Mouse (Mus musculus): ENCODE results near the gene Cyp2c54. TPM values are rescaled to one million over a fixed set of nuclear protein-coding genes. Genes with fewer than 3 reads are reported as not detected.
"Not testable (repeated sequence)": the region's sequence is repeated elsewhere in the genome, so short reads cannot be mapped to it uniquely, and the experiment has no call there.

Cyp2c54 gene
- not detected for polyA plus RNA-seq (2017; shearing (Covaris generic))

- ATAC-seq: no peak
Measured at GRCm38 (mm10) chr19:40073701-40074100, at the start of gene Cyp2c54. Cyp2c54 (minus strand) TSS chr19:40073827.

- not testable (repeated sequence) for ATAC-seq
Measured at GRCm38 (mm10) chr19:40119624-40120023, 46.0 kb upstream of the Cyp2c54 start.

- no peak for ATAC-seq
Measured at GRCm38 (mm10) chr19:40091111-40091510, 17.5 kb upstream of the Cyp2c54 start.

GRCm38 (mm10) chr19:40089421-40089820 lies 15.8 kb upstream of the Cyp2c54 start, which contains the start of gene Cyp2c50:
Cyp2c50 (plus strand) TSS chr19:40089688.
- ATAC-seq: not testable (repeated sequence)

- ATAC-seq: no peak
Measured at GRCm38 (mm10) chr19:40088381-40088780, 14.8 kb upstream of the Cyp2c54 start.

GRCm38 (mm10) chr19:39992140-39992539 lies 81.5 kb downstream of the Cyp2c54 start, which contains the start of gene Cyp2c37:
Cyp2c37 (plus strand) TSS chr19:39992424.
- ATAC-seq: not testable (repeated sequence)

- ATAC-seq: no peak
Measured at GRCm38 (mm10) chr19:39989471-39989870, 84.2 kb downstream of the Cyp2c54 start.

Other genes with a start within 250 kb of the Cyp2c54 start
- gene Cyp2c69, start 187.0 kb downstream of the Cyp2c54 start, polyA plus RNA-seq (2017; shearing (Covaris generic)): not detected
- gene Cyp2c37, start 81.4 kb downstream of the Cyp2c54 start, polyA plus RNA-seq (2017; shearing (Covaris generic)): not detected
- not detected for gene Cyp2c50, start 15.9 kb upstream of the Cyp2c54 start, polyA plus RNA-seq (2017; shearing (Covaris generic))
- gene Cyp2c70, start 113.5 kb upstream of the Cyp2c54 start, polyA plus RNA-seq (2017; shearing (Covaris generic)): not detected
- gene Pdlim1, start 198.0 kb upstream of the Cyp2c54 start, polyA plus RNA-seq (2017; shearing (Covaris generic)): 100 to 1,000 TPM; 133 to 159 TPM